Mouse (Mus musculus) mature B cell (primary cell): Measurements from ENCODE around the gene Ccdc88a.
"Not testable (repeated sequence)": the region's sequence is repeated elsewhere in the genome, so short reads cannot be mapped to it uniquely, and the experiment has no call there.

Experiments
- in situ Hi-C: fragments of 300-500 bp; cut with MboI; formaldehyde crosslinking; loops from 2 replicates; pipeline ENCODE4 v1.14.3; 2019

Gene Ccdc88a

GRCm38 (mm10) chr11:29474676-29475075 is 101.2 kb downstream of the Ccdc88a start:
- in situ Hi-C loops: no loop called here

GRCm38 (mm10) chr11:29493135-29493534 is 119.7 kb downstream of the Ccdc88a start:
- in situ Hi-C loops: no loop called here

DNA sequence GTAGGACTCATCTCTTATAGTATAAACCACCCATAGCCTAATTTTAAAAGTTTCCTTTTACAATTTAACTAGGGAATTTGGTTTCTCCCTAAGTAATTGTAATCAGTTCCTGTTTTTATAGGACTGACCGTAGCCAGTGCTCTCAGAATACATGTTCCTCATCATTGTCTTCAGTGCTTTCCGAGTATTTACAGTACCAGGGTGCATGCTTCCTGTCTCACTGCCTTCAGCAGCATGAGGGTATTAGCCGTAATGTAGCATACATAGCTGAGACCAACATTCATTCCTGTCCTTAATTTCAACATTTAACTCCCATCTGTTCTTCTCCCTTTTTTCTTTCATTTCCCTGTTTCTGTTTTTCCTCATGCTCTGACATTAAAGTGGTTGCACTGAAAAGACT is 123.5 kb downstream of the Ccdc88a start:
- in situ Hi-C loops: no loop called here

DNA sequence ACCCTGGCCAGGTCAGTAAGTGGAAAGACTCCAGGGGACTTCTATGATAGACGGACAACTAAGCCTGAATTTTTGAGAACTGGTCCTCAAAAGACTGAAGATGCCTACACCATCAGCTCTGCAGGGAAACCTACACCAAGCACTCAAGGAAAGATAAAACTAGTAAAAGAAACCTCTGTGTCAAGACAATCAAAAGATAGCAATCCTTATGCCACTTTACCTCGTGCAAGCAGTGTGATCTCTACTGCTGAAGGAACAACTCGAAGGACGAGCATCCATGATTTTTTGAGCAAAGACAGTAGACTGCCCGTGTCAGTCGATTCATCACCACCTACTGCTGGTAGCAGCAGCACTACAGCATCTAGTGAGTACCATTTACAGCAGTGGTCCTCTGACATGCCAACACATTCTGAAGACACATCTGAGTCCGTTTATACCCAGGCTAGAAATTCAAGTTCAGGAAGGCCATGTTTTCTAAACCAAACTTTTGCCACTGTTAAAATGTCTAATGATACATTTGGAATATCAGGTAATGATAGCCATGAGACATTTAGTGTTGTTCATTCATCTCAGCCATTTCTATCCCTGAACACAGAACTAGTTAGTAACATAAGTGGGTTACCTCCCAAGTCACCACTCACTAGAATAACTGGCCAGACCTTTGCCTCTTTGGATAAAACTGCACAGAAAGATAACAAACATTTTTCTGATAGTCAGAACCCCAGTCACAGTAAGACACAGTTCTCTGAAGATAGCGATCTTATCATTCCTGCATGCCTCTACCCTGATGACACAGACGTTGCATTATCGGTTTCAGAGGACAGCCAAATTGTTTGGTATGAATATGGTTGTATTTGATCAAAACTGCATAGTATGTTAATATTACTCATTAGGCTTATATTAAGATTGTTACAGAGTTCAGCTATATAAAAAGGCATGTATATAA is 130.8 kb downstream of the Ccdc88a start:
- in situ Hi-C loops: no loop called here

DNA sequence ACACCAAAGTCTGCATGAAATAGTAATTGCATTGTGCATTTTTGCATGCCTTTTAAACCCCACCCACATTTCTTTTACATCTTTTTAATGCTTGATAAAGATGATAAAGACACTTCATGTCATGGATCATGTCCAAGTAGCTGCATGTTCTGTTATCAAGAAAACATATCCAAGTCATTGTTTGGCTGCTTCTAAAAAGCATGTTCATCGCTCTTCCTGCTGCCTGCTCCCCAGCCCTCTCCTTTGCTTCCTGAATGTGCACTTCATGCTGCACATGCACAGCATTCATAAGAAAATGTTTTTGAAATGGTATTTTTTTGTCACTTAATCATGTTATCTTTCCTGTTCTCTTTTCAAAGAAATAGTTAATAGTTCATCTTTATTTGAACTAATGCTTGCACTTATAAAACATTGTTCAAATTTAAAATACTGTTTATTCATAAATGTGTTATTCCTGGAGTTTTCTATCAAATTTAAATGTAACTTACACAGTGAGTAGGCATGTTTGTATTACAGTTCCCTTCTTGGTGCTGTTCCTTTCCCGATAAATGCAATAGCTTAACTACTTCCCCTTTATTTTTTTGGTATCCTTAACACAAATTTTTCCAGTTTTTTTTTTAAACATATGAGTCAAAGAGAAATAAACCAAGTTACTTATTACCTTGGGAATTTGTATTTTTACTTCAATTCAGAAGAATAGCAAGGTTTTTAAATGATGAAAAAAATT is 131.6 kb downstream of the Ccdc88a start:
- in situ Hi-C loops: no loop called here

- in situ Hi-C loops: no loop called here
Observed at GRCm38 (mm10) chr11:29509421-29509820, 136.0 kb downstream of the Ccdc88a start.

- in situ Hi-C loops: no loop called here
Observed at GRCm38 (mm10) chr11:29512818-29513535, 139.5 kb downstream of the Ccdc88a start.

GRCm38 (mm10) chr11:29514325-29514681 is 140.8 kb downstream of the Ccdc88a start:
- in situ Hi-C loops: no loop called here

DNA sequence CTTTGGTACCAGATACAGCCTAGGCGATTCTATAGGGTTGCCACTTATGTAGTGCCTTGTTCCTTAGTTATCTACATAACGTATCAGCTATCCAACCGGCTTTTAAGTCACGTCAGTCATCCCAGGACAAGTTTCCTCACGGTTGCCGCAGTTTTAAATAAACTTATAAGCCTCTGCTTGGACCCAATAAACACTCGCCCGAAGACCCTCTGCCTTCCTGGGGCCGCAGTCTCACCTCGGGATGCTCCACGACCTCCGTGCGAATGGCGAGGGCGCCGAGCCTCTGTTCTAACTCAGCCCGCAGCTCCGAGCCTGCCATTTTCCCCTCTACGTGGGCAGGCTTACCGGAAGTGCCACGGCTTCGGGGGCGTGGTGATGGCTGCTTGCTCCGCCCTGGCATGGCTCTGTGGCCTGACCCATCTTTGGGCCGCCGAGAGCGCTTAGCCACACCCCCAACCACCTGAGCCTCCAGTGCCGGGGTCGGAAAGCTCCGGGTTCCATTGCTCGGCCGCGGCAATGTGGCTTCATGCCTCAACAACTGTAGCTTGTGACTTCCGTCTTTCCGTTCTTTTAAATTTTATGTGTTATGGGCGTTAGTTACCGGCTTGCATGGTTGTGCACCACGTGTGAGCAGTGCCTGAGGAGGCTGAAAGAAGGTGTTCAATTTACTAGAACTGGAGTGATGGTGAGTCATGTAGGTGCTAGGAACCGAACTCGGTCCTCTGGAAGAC is 141.4 kb downstream of the Ccdc88a start, which contains the start of gene Prorsd1:
Gene Prorsd1 (minus strand): TSS at position 352 of the 731 bp plus-strand sequence.
- in situ Hi-C loops: no loop called here

- in situ Hi-C loops: no loop called here
Observed at GRCm38 (mm10) chr11:29525988-29526794, 152.7 kb downstream of the Ccdc88a start, which contains the start of gene Mtif2. Mtif2 (plus strand) TSS chr11:29526408.

- in situ Hi-C loops: no loop called here
Observed at GRCm38 (mm10) chr11:29538201-29538600, 164.7 kb downstream of the Ccdc88a start.

GRCm38 (mm10) chr11:29544225-29544945 is 170.9 kb downstream of the Ccdc88a start:
- in situ Hi-C loops: no loop called here

GRCm38 (mm10) chr11:29545150-29545752 is 171.8 kb downstream of the Ccdc88a start:
- in situ Hi-C loops: not testable (repeated sequence)

DNA sequence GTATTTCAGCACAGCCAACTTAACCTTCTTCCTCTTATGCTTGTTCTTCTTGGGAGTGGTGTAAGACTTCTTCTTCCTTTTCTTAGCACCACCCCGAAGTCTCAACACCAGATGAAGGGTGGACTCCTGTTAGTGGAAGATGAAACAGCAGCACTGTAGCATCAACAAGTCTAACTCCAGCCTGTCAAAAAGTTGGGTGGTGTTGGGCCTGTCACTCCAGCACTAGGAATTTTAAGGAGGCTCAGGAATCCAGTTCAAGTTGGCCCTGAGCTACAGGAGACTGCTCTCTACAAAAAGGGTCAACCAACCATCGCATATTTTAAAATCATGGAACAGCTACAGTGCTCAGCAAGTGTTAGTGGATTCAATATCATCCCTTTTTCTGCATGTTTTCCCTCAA is 172.8 kb downstream of the Ccdc88a start:
- in situ Hi-C loops: not testable (repeated sequence)

DNA sequence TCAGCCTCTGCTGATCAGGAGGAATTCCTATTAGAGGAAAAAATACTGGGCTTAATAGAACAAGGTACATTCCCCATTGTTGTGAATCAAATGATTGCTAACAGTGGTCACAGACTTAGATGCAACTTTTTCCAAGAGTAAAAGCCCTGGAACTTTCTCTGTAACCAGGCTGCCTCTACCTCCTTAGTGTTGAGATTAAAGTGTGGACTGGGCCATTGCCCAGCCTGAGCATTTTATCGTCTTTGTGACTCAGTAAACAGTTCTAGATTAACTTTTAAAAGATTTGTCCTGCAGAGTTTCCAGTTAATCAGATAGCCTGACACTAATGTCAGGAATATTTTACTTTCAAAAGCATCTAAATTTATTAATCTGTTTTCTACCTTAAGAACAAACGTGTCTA is 173.3 kb downstream of the Ccdc88a start:
- in situ Hi-C loops: no loop called here

DNA sequence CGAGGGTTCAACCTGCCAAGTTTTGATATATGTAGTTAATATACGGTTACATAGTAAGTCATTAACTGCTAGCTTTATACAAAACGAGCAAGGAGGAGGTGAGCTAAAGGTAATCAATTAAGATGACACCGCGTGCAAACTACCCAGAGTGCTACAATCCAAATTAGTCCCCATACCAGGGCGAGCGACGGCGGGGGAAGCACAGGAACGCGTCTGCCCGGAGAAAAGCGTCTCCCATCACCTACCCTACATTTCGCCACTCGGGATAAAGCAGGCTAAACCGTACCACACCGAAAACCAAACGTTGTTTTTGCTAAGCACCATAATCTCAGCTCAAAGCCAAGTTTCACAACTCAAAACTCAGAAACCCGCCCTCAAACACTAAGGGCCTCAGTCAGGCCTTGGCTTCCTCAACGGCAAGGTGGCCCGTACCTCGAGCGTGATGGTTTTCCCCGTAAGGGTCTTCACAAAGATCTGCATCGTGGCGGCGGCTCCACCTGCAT is 173.8 kb downstream of the Ccdc88a start:
- in situ Hi-C loops: no loop called here

DNA sequence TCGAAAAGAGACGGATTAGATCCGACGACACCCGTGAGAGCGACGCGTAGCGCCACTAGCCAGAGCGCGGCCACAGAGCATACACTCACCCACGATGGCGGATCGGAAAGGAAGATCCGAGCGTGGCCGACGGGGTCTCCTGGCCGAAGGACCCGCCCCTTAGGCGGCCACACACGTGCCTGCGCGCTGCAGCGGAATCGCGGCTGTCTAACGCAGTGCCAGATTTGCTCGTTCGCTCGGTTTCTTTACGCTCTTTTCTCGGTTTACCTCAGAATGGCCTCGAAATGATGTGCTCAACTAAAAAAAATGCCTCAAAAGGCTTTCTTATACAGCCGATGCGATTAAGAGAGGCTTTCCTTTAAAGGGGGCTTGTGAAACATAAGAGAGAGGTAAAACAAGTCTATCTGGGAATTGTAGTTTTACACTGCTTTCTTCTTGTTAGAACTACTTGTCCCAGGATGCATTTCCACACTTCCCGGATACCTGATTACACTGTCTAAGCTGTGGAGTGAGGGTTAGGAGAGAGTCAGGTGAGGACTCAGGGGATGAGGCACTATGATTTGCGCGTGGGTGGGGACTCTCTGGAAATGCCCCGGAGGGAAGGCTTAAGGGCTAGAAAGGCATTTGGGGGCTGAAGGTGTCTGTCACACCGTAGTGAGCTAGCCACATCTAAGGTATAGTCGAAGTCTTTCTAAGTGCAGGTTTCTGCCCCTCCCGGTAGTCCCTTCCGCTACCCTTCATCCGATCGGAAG is 174.5 kb downstream of the Ccdc88a start, which contains the start of the genes Clhc1 and Rps27a:
Gene Clhc1 (plus strand): TSS at position 199 of the 752 bp plus-strand sequence.
Gene Rps27a (minus strand): TSS at position 358 of the 752 bp plus-strand sequence.
- in situ Hi-C loops: no loop called here
